Mouse (Mus musculus) megakaryocyte, embryonic 14.5 days (primary cell): ENCODE results near the gene Fut4.

Experiments
- FLI1 ChIP-seq: IDR thresholded peaks from 2 replicates; pipeline ENCODE4 v1.6.1; 2012; ENCODE audit warnings: low read length, inconsistent platforms, mixed read lengths
- GATA1 ChIP-seq: IDR thresholded peaks from 3 replicates; pipeline ENCODE4 v1.6.1; 2012; ENCODE audit warnings: mixed read lengths, low read length, inconsistent platforms, borderline replicate concordance

- TF ChIP-seq FLI1: no peak
- no peak for TF ChIP-seq GATA1
Observed at GRCm38 (mm10) chr9:14705321-14706162, 46.7 kb downstream of the Fut4 start.
